Mouse (Mus musculus) hindbrain, embryonic 10.5 days (tissue): ENCODE results near the gene Atp1a4. TPM values are rescaled to one million over a fixed set of nuclear protein-coding genes. Genes with fewer than 3 reads are reported as not detected.
A peak's percentile ranks its signal among the peaks of the same experiment; 100 is the strongest.

ENCODE experiments used
- DNase-seq: peaks from one replicate; pipeline ENCODE4 v3.0.0-alpha.2; 2017; ENCODE audit warnings: low spot score
- H3K27ac ChIP-seq: fragments of 300-500 bp; sonication (generic); 2 replicates; pipeline ENCODE4 v1.5.1; 2016; ENCODE audit warnings: mild to moderate bottlenecking, moderate library complexity
- H3K27me3 ChIP-seq: fragments of 300-500 bp; sonication (generic); 2 replicates; pipeline ENCODE4 v1.6.1; 2016; ENCODE audit warnings: mild to moderate bottlenecking; ENCODE audit not compliant: poor library complexity, insufficient read depth, severe bottlenecking
- H3K36me3 ChIP-seq: fragments of 300-500 bp; sonication (generic); 2 replicates; pipeline ENCODE4 v1.6.1; 2016; ENCODE audit warnings: mild to moderate bottlenecking, moderate library complexity
- H3K4me1 ChIP-seq: fragments of 300-500 bp; sonication (generic); replicated peaks from 2 replicates; pipeline ENCODE4 v1.6.1; 2016; ENCODE audit warnings: mild to moderate bottlenecking
- H3K4me3 ChIP-seq: fragments of 300-500 bp; sonication (generic); 2 replicates; pipeline ENCODE4 v1.5.1; 2016; ENCODE audit warnings: mild to moderate bottlenecking, moderate library complexity
- H3K9me3 ChIP-seq: fragments of 300-500 bp; sonication (generic); 2 replicates; pipeline ENCODE4 v1.6.1; 2016; ENCODE audit warnings: mild to moderate bottlenecking, moderate library complexity
- WGBS: fragments of 180-500 bp; shearing (Covaris S2); methylation state at CpG from one replicate; pipeline ENCODE4 v1.1.7; 2016; 5-methylcytosine and 5-hydroxymethylcytosine counted together
- polyA plus RNA-seq: library from polyadenylated mRNA; unstranded; fragments of >200 nt; fragmentation: Nextera tagmentation; extraction: Ambion mirVana; gene quantifications from 2 replicates; pipeline ENCODE4 v1.2.1, GENCODE M21; 2016

Atp1a4 gene
- polyA plus RNA-seq, 1 experiment from 2014 or later = not detected

- Histone ChIP-seq H3K27ac (no peak overlapping the region), H3K9me3 (no peaks in the 10 kb centered on the region), H3K4me1 (peaks cover 38% of the 10 kb centered on the region), H3K36me3 (peaks cover 89% of the 10 kb centered on the region), H3K27me3 (no peaks in the 10 kb centered on the region), H3K4me3 (no peak overlapping the region)
- WGBS = 87% methylated on average over 5 of the region's 5 CpGs
- no peak for DNase-seq
These were observed 60.4 kb downstream of the Atp1a4 start for GRCm38 (mm10) chr1:172197851-172198250.

GRCm38 (mm10) chr1:172197146-172197545 lies 61.1 kb downstream of the Atp1a4 start:
- Histone ChIP-seq H3K36me3 (peaks cover 93% of the 10 kb centered on the region), H3K27me3 (no peaks in the 10 kb centered on the region), H3K27ac (no peak overlapping the region), H3K4me1 (peaks cover 31% of the 10 kb centered on the region), H3K9me3 (no peaks in the 10 kb centered on the region), H3K4me3 (no peak overlapping the region)
- WGBS = 91% methylated on average over 3 of the region's 3 CpGs
- no peak for DNase-seq

GRCm38 (mm10) chr1:172194435-172194834 lies 63.8 kb downstream of the Atp1a4 start:
- Histone ChIP-seq H3K27me3 (no peaks in the 10 kb centered on the region), H3K36me3 (peaks cover 96% of the 10 kb centered on the region), H3K27ac (peak overlapping the region; percentile 45; the same call in 1 of the 2 replicates), H3K4me3 (no peak overlapping the region), H3K9me3 (no peaks in the 10 kb centered on the region), H3K4me1 (peaks cover 7% of the 10 kb centered on the region)
- DNase-seq = no peak
- 79% methylated on average over 8 of the region's 8 CpGs for WGBS

- no peak for DNase-seq
- Histone ChIP-seq H3K36me3 (peaks cover 96% of the 10 kb centered on the region), H3K4me1 (peaks cover 7% of the 10 kb centered on the region), H3K27ac (no peak overlapping the region), H3K9me3 (no peaks in the 10 kb centered on the region), H3K27me3 (no peaks in the 10 kb centered on the region), H3K4me3 (no peak overlapping the region)
- WGBS = 96% methylated on average over 3 of the region's 3 CpGs
These were observed 66.0 kb downstream of the Atp1a4 start for GRCm38 (mm10) chr1:172192217-172192616.

- no peak overlapping the region for H3K27ac ChIP-seq
- no peaks in the 10 kb centered on the region for H3K9me3 ChIP-seq
- no peak for DNase-seq
- H3K4me3 ChIP-seq = no peak overlapping the region
- 91% methylated on average over 2 of the region's 2 CpGs for WGBS
- peaks cover 7% of the 10 kb centered on the region for H3K4me1 ChIP-seq
- no peaks in the 10 kb centered on the region for H3K27me3 ChIP-seq
- peaks cover 96% of the 10 kb centered on the region for H3K36me3 ChIP-seq
These were observed 66.6 kb downstream of the Atp1a4 start for GRCm38 (mm10) chr1:172191578-172191977.

GRCm38 (mm10) chr1:172188891-172189290 lies 69.3 kb downstream of the Atp1a4 start:
- H3K9me3 ChIP-seq = no peaks in the 10 kb centered on the region
- DNase-seq = peak; percentile 28
- peaks cover 93% of the 10 kb centered on the region for H3K36me3 ChIP-seq
- no peaks in the 10 kb centered on the region for H3K27me3 ChIP-seq
- WGBS = 75% methylated on average over 4 of the region's 4 CpGs
- no peaks in the 10 kb centered on the region for H3K4me1 ChIP-seq
- no peak overlapping the region for H3K4me3 ChIP-seq
- no peak overlapping the region for H3K27ac ChIP-seq

GRCm38 (mm10) chr1:172186401-172187289 lies 71.6 kb downstream of the Atp1a4 start:
- Histone ChIP-seq H3K27ac (no peak overlapping the region), H3K4me3 (no peak overlapping the region), H3K27me3 (no peaks in the 10 kb centered on the region), H3K36me3 (peaks cover 96% of the 10 kb centered on the region), H3K9me3 (no peaks in the 10 kb centered on the region), H3K4me1 (no peaks in the 10 kb centered on the region)
- 95% methylated on average over 10 of the region's 10 CpGs for WGBS
- DNase-seq = no peak

GRCm38 (mm10) chr1:172183915-172184314 lies 74.3 kb downstream of the Atp1a4 start:
- DNase-seq = no peak
- Histone ChIP-seq H3K4me3 (no peak overlapping the region), H3K4me1 (no peaks in the 10 kb centered on the region), H3K36me3 (peaks cover 96% of the 10 kb centered on the region), H3K27ac (no peak overlapping the region), H3K27me3 (no peaks in the 10 kb centered on the region), H3K9me3 (no peaks in the 10 kb centered on the region)

GRCm38 (mm10) chr1:172183056-172183455 lies 75.2 kb downstream of the Atp1a4 start:
- DNase-seq = no peak
- 95% methylated on average over 6 of the region's 6 CpGs for WGBS
- Histone ChIP-seq H3K27me3 (no peaks in the 10 kb centered on the region), H3K4me1 (no peaks in the 10 kb centered on the region), H3K9me3 (no peaks in the 10 kb centered on the region), H3K36me3 (peaks cover 96% of the 10 kb centered on the region), H3K4me3 (no peak overlapping the region), H3K27ac (no peak overlapping the region)

- peaks cover 94% of the 10 kb centered on the region for H3K36me3 ChIP-seq
- 94% methylated on average over 3 of the region's 3 CpGs for WGBS
These were observed 76.4 kb downstream of the Atp1a4 start for GRCm38 (mm10) chr1:172181777-172182176.

GRCm38 (mm10) chr1:172180881-172181280 lies 77.3 kb downstream of the Atp1a4 start:
- 78% methylated on average over 4 of the region's 4 CpGs for WGBS
- H3K4me1 ChIP-seq = no peaks in the 10 kb centered on the region
- no peak for DNase-seq
- no peaks in the 10 kb centered on the region for H3K27me3 ChIP-seq
- H3K4me3 ChIP-seq = no peak overlapping the region
- H3K9me3 ChIP-seq = no peaks in the 10 kb centered on the region
- H3K27ac ChIP-seq = no peak overlapping the region
- peaks cover 94% of the 10 kb centered on the region for H3K36me3 ChIP-seq

More at GRCm38 (mm10) chr1:172181777-172182176, 76.4 kb downstream of the Atp1a4 start:
- Histone ChIP-seq H3K4me1 (no peaks in the 10 kb centered on the region), H3K27ac (no peak overlapping the region), H3K27me3 (no peaks in the 10 kb centered on the region), H3K4me3 (no peak overlapping the region), H3K9me3 (no peaks in the 10 kb centered on the region)
- DNase-seq = no peak

GRCm38 (mm10) chr1:172179102-172179501 lies 79.1 kb downstream of the Atp1a4 start:
- no peaks in the 10 kb centered on the region for H3K4me1 ChIP-seq
- H3K27me3 ChIP-seq = no peaks in the 10 kb centered on the region
- no peaks in the 10 kb centered on the region for H3K9me3 ChIP-seq
- H3K27ac ChIP-seq = no peak overlapping the region
- peaks cover 97% of the 10 kb centered on the region for H3K36me3 ChIP-seq
- WGBS = 89% methylated on average over 7 of the region's 7 CpGs
- DNase-seq = no peak
- H3K4me3 ChIP-seq = no peak overlapping the region

- no peak for DNase-seq
- 91% methylated on average over 7 of the region's 7 CpGs for WGBS
- no peaks in the 10 kb centered on the region for H3K4me1 ChIP-seq
These were observed 80.4 kb downstream of the Atp1a4 start for GRCm38 (mm10) chr1:172177791-172178190.

More at GRCm38 (mm10) chr1:172177791-172178190, 80.4 kb downstream of the Atp1a4 start:
- no peak overlapping the region for H3K4me3 ChIP-seq
- peaks cover 97% of the 10 kb centered on the region for H3K36me3 ChIP-seq
- no peaks in the 10 kb centered on the region for H3K27me3 ChIP-seq
- no peak overlapping the region for H3K27ac ChIP-seq
- H3K9me3 ChIP-seq = no peaks in the 10 kb centered on the region
